Mouse (Mus musculus) liver, embryonic 16.5 days (tissue): ENCODE results near the gene Ces1d. TPM values are rescaled to one million over a fixed set of nuclear protein-coding genes. Genes with fewer than 3 reads are reported as not detected.

Experiments
- polyA plus RNA-seq: library from polyadenylated mRNA; unstranded; fragments of >200 nt; fragmentation: Nextera tagmentation; extraction: Ambion mirVana; gene quantifications from 2 replicates; pipeline ENCODE4 v1.2.1, GENCODE M21; 2015

Ces1d gene
- polyA plus RNA-seq, 1 experiment from 2014 or later, result 53.7 TPM

Other genes starting within 250 kb of the Ces1d start
- not detected in 2 replicates for gene Slc6a2, start 237.8 kb downstream of the Ces1d start, polyA plus RNA-seq
- gene Ces1a, start 149.6 kb downstream of the Ces1d start, polyA plus RNA-seq, result not detected in 2 replicates
- not detected in 2 replicates for gene Ces1b, start 117.8 kb downstream of the Ces1d start, polyA plus RNA-seq
- gene Ces1c, start 66.6 kb downstream of the Ces1d start, polyA plus RNA-seq, result 11.9 and 12.7 TPM in 2 replicates
- gene Ces1e, start 31.8 kb upstream of the Ces1d start, polyA plus RNA-seq, result 7.0 and 7.2 TPM in 2 replicates
- gene Ces1f, start 81.9 kb upstream of the Ces1d start, polyA plus RNA-seq, result 0.43 and 0.57 TPM in 2 replicates
- 3.7 and 3.8 TPM in 2 replicates for gene Ces1g, start 139.5 kb upstream of the Ces1d start, polyA plus RNA-seq
- not detected in 2 replicates for gene Ces1h, start 181.9 kb upstream of the Ces1d start, polyA plus RNA-seq